Mouse (Mus musculus) megakaryocyte, embryonic 14.5 days (primary cell): ENCODE measurements at regions not wholly inside any gene's neighbourhood (a gene's known extent, or its start where the extent isn't known, plus 50 kb on each side); places are given as distances from the start of the nearest gene placed in this dataset.

Experiments
- FLI1 ChIP-seq: IDR thresholded peaks from 2 replicates; pipeline ENCODE4 v1.6.1; 2012; ENCODE audit warnings: low read length, inconsistent platforms, mixed read lengths
- GATA1 ChIP-seq: IDR thresholded peaks from 3 replicates; pipeline ENCODE4 v1.6.1; 2012; ENCODE audit warnings: mixed read lengths, low read length, inconsistent platforms, borderline replicate concordance

- no peak for TF ChIP-seq GATA1
- no peak for TF ChIP-seq FLI1
These were observed 99.9 kb upstream of the Pkdcc start for GRCm38 (mm10) chr17:83115146-83115545.
